Mouse (Mus musculus) embryonic facial prominence, embryonic 12.5 days (tissue): ENCODE data around the gene Crygb. TPM values are rescaled to one million over a fixed set of nuclear protein-coding genes. Genes with fewer than 3 reads are reported as not detected.

Experiments used
- ATAC-seq: fragments of 200-750 bp; cut with Nextera tagmentation; 2 replicates; pipeline ENCODE4 v1.8.0; 2017; ENCODE audit not compliant: insufficient number of reproducible peaks, insufficient read depth, low FRiP score, low TSS enrichment
- H3K27ac ChIP-seq: fragments of 300-500 bp; sonication (generic); 2 replicates; pipeline ENCODE4 v1.5.1; 2016; ENCODE audit warnings: mild to moderate bottlenecking
- H3K27me3 ChIP-seq: fragments of 300-500 bp; sonication (generic); 2 replicates; pipeline ENCODE4 v1.6.1; 2016; ENCODE audit warnings: mild to moderate bottlenecking, moderate library complexity
- H3K36me3 ChIP-seq: fragments of 300-500 bp; sonication (generic); 2 replicates; pipeline ENCODE4 v1.6.1; 2016; ENCODE audit warnings: mild to moderate bottlenecking
- H3K4me1 ChIP-seq: fragments of 300-500 bp; sonication (generic); 2 replicates; pipeline ENCODE4 v1.6.1; 2016
- H3K4me2 ChIP-seq: fragments of 300-500 bp; sonication (generic); replicated peaks from 2 replicates; pipeline ENCODE4 v1.6.1; 2016; ENCODE audit warnings: mild to moderate bottlenecking, moderate library complexity
- H3K4me3 ChIP-seq: fragments of 300-500 bp; sonication (generic); 2 replicates; pipeline ENCODE4 v1.5.1; 2016; ENCODE audit warnings: mild to moderate bottlenecking
- H3K9ac ChIP-seq: fragments of 300-500 bp; sonication (generic); 2 replicates; pipeline ENCODE4 v1.6.1; 2016; ENCODE audit warnings: mild to moderate bottlenecking, moderate library complexity
- H3K9me3 ChIP-seq: fragments of 300-500 bp; sonication (generic); 2 replicates; pipeline ENCODE4 v1.6.1; 2016; ENCODE audit warnings: mild to moderate bottlenecking, moderate library complexity
- WGBS: fragments of 180-500 bp; shearing (Covaris S2); methylation state at CpG from one replicate; pipeline ENCODE4 v1.1.7; 2016; 5-methylcytosine and 5-hydroxymethylcytosine counted together
- polyA plus RNA-seq: library from polyadenylated mRNA; unstranded; fragments of >200 nt; fragmentation: Nextera tagmentation; extraction: Ambion mirVana; gene quantifications from 2 replicates; pipeline ENCODE4 v1.2.1, GENCODE M21; 2016

Crygb gene
- polyA plus RNA-seq, result 5.9 and 6.7 TPM in 2 replicates

DNA sequence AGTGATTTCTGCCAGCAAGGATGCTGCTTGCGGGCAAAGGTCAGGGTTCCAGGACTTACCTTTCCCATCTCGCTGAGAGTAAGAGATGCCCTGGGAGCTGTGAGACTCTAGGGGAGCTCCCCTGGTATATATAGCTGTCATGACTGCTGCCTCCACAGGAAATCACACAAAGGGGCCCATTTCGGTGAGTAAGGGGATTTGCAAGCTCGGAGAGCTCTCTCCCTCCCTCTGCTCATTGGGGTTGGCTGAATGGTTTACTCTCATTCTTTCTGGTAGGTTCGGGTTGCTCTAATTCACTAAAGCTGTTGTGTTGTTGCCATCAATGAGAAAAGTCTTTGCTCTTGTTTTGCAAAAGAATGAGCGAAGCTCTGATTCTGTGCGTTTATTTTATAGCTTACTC lies at the start of gene Crygb:
Gene Crygb, minus strand, starts transcription at position 101 of the 400 bp plus-strand sequence.
- no peaks in the 10 kb centered on the region for H3K36me3 ChIP-seq
- no peaks in the 10 kb centered on the region for H3K9me3 ChIP-seq
- ATAC-seq, result no peak
- no peaks in the 10 kb centered on the region for H3K27me3 ChIP-seq
- no peak within 1 kb of the TSS for H3K4me2 ChIP-seq
- H3K4me1 ChIP-seq, result peaks cover 4% of the 10 kb centered on the region; the same call in 1 of the 2 replicates
- H3K27ac ChIP-seq, result no peak within 1 kb of the TSS
- WGBS, result 29% methylated on average over 7 of the region's 7 CpGs
- H3K4me3 ChIP-seq, result no peak within 1 kb of the TSS
- H3K9ac ChIP-seq, result no peak within 1 kb of the TSS

DNA sequence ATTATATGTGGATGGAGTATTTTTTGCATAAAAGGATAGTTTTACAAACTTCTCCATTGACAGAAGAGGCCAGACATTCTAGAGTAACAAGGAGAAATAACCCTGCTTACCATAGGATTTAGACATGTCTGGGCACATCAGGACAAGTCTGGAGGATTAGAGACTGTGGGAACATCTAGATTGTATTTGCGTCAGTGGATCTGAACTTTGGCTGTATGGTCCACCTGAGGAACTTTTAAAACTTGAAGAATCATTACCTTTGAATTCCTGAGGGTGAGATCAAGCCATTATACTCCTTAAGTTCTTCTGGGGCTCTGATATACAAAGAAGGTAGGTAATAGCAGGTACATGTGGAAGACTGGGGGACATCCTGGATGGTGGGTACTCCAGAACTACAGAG lies 49.6 kb upstream of the Crygb start:
- Histone ChIP-seq H3K9ac (no peak overlapping the region), H3K4me1 (no peaks in the 10 kb centered on the region), H3K4me3 (no peak overlapping the region), H3K27me3 (no peaks in the 10 kb centered on the region), H3K36me3 (no peaks in the 10 kb centered on the region), H3K4me2 (no peak overlapping the region), H3K9me3 (no peaks in the 10 kb centered on the region), H3K27ac (no peak overlapping the region)
- ATAC-seq, result no peak
- 93% methylated on average over 1 of the region's 1 CpGs for WGBS

DNA sequence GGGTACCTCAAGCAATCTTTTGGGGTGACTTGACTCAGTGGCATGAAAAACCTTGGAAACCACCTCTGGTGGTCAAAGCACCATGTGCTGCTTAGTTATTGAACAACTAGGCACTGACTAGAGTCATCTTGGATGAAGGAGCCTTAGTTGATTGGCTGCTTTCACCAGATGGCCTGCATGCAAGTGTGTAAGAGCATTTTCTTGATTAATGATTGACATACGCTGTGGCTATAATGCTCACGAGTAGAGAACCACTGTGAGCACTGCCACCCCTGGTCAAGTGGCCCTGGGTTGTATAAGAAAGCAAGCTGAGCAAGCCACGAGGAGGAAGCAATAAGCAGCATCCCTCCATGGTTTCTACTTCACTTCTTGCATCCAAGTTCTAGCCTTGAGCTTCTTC lies 48.1 kb upstream of the Crygb start:
- no peak overlapping the region for H3K4me2 ChIP-seq
- no peaks in the 10 kb centered on the region for H3K9me3 ChIP-seq
- WGBS, result 77% methylated on average over 3 of the region's 3 CpGs

DNA sequence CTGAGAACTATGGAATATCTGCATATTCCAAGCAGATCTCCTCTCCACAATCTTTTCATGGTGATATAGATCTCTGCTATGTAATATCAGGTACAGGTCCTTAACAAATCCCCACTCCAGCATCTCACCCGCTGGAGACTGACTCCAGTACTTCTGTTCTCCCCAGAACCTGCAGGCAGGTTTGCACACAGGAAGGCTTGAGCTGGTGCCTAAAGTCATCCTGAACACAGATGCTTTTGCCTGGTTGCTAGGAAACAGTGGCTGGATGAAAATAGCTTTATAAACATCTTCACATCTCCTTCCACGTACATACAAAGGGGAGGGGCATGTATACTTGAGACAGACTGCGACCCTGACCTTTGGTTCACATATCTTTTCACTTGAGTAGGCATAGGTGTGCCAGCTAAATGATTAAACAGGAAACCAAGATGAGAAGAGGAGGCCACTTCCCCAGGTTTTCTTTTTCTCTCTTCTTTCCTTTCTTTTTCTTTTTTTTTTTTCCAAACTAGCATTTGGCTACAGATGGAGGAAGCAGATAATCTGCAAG lies 47.6 kb upstream of the Crygb start:
- WGBS, result 83% methylated on average over 3 of the region's 3 CpGs
- ATAC-seq, result no peak
- Histone ChIP-seq H3K9me3 (no peaks in the 10 kb centered on the region), H3K9ac (no peak overlapping the region), H3K36me3 (no peaks in the 10 kb centered on the region), H3K4me1 (no peaks in the 10 kb centered on the region), H3K4me2 (no peak overlapping the region), H3K4me3 (no peak overlapping the region), H3K27ac (no peak overlapping the region), H3K27me3 (no peaks in the 10 kb centered on the region)

More for the DNA sequence above, 48.1 kb upstream of the Crygb start:
- Histone ChIP-seq H3K36me3 (no peaks in the 10 kb centered on the region), H3K27me3 (no peaks in the 10 kb centered on the region), H3K4me3 (no peak overlapping the region), H3K9ac (no peak overlapping the region), H3K4me1 (no peaks in the 10 kb centered on the region), H3K27ac (no peak overlapping the region)
- no peak for ATAC-seq

DNA sequence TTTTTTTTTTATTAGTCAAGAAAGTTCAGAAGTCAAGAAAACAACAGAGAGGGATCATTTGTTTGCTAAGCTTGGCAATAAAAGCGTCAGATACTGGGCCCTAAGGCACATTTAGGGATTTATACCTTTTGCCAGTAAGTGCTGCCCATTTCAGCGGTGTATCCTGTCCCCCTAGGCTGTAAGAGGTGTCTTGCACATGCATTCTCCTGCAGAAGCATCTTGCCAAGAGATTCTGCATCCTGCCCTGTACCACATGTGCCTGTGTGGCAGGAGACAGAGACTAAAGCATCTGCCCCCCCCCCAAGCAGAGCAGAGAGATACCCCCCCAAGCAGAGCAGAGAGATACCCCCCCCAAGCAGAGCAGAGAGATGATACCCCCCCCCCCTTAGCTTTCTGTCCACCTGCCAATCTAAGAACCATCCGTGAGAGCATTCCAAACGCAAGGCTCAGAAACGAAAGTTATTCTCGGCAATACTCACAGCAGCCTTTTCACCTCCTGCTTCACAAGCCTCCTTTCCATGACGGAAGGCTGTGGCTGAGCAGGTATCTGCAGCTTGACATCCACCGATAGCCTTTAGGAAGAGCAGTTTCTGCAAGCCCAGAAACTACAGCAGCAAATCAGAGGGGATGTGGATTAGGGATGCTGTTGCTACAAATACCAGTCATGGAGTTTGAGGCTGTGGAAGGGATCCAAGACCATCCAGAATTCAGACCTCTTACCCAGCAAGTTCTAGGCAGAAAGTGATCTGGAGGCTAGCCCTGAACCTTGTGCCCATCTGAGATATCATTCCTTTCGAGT lies 40.7 kb upstream of the Crygb start, which contains the start of gene D630023F18Rik:
Gene D630023F18Rik, minus strand, starts transcription at position 641 of the 799 bp plus-strand sequence.
- no peaks in the 10 kb centered on the region for H3K27me3 ChIP-seq

DNA sequence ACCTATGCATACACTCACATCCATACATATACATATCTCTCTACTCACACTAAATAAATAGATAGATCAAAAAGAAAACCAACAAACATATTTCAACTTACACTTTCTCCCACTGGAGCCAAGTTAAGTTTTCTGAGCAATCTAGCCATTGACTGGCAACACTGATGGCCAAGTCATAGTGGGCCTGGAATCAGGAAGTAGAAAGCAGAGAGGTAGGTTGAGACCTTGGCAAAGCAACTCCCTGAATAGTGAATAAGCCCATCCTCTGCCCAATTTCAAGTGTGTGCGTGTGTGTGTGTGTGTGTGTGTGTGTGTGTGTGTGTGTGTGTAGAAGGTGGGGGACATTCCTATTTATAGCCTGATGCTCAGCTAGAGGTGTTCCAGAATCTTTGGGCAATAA lies 37.4 kb upstream of the Crygb start, which contains the start of gene Gm28845:
Gene Gm28845, minus strand, starts transcription at position 121 of the 400 bp plus-strand sequence.
- Histone ChIP-seq H3K4me3 (no peak within 1 kb of the TSS), H3K9me3 (no peaks in the 10 kb centered on the region), H3K4me2 (no peak within 1 kb of the TSS), H3K27me3 (no peaks in the 10 kb centered on the region), H3K4me1 (peaks cover 5% of the 10 kb centered on the region; the same call in 1 of the 2 replicates), H3K9ac (no peak within 1 kb of the TSS), H3K36me3 (no peaks in the 10 kb centered on the region), H3K27ac (no peak within 1 kb of the TSS)
- ATAC-seq, result no peak
- 85% methylated on average over 1 of the region's 1 CpGs for WGBS

More for the DNA sequence above, 40.7 kb upstream of the Crygb start, which contains the start of gene D630023F18Rik:
- 31% methylated on average over 9 of the region's 9 CpGs for WGBS
- Histone ChIP-seq H3K9ac (no peak within 1 kb of the TSS), H3K9me3 (no peaks in the 10 kb centered on the region), H3K36me3 (no peaks in the 10 kb centered on the region), H3K27ac (no peak within 1 kb of the TSS), H3K4me3 (no peak within 1 kb of the TSS), H3K4me2 (peak within 1 kb of the TSS; percentile 37), H3K4me1 (peaks cover 5% of the 10 kb centered on the region; the same call in 1 of the 2 replicates)
- ATAC-seq, result no peak

DNA sequence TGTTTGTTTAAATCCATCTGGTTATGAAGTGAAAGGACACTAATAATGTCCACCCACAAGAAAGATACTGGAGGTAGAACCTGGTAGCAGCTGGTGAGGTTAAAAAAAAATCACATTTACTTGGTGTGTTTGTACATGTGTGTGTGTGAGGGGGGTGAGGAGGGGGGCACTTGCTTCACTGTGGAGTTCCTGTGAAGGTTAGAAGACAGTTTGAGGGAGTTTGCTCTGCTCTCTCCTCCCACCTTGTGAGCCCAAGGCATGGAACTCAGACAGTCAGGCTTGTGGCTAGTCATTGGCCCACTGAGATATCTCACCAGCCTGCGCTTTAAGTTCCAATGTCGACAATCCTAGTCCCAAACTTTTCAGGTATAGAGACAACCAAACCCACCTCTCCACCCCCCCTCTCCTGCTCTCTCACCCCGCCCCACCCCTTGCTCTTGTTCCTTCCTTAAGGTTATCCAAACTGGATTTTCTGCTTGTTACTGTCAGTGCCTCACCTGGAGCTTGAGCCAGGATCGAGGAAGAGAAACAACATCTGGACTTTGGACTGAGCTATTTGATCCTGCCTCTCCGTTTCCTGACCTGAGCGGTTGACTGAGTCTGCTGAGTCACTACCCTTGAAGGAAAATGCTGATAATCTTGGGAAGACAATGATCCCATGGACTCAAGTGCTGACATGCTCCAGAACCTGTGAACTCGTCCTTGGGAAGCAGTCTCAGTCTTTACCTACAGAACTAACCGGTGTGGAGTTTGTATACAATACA lies 36.2 kb upstream of the Crygb start:
- H3K4me2 ChIP-seq, result no peak overlapping the region
- H3K4me1 ChIP-seq, result peaks cover 5% of the 10 kb centered on the region; the same call in 1 of the 2 replicates
- H3K4me3 ChIP-seq, result no peak overlapping the region
- no peaks in the 10 kb centered on the region for H3K27me3 ChIP-seq
- H3K27ac ChIP-seq, result no peak overlapping the region
- H3K9ac ChIP-seq, result no peak overlapping the region
- WGBS, result 68% methylated on average over 8 of the region's 8 CpGs
- no peaks in the 10 kb centered on the region for H3K9me3 ChIP-seq
- H3K36me3 ChIP-seq, result no peaks in the 10 kb centered on the region
- no peak for ATAC-seq

DNA sequence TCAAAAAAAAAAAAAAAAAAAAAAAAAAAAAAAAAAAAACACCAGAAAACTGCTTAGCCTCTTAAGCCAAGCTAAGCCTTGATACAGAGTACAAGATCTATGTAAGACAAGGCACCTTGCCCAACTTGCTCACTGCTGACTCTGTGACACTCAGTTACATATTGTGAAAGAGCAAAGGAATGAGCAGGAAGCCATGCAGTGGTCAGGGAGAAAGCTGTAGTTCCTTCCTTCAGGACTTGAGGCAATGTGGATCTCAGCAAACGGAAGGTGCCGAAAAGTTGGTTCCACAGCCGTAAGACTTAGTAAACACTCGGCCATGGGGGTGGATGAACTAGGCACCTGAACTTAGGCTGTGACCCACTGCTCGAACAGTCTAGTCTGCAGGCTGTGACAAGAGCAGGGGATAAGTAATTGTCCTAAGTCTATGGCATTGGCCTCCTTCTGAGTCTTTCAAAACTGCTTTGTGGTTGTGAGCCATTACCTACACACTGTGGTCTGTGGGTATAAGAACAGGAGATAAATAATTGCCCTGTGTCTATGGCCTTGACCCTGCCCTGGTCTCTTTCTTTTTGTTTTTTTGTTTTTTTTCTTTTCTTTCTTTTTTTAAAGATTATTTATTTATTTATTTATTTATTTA lies 31.6 kb upstream of the Crygb start:
- H3K4me2 ChIP-seq, result no peak overlapping the region
- H3K36me3 ChIP-seq, result no peaks in the 10 kb centered on the region
- no peaks in the 10 kb centered on the region for H3K9me3 ChIP-seq
- no peak overlapping the region for H3K27ac ChIP-seq
- no peak overlapping the region for H3K4me3 ChIP-seq
- H3K9ac ChIP-seq, result no peak overlapping the region
- H3K27me3 ChIP-seq, result no peaks in the 10 kb centered on the region
- ATAC-seq, result no peak
- H3K4me1 ChIP-seq, result no peaks in the 10 kb centered on the region
- 91% methylated on average over 5 of the region's 5 CpGs for WGBS

DNA sequence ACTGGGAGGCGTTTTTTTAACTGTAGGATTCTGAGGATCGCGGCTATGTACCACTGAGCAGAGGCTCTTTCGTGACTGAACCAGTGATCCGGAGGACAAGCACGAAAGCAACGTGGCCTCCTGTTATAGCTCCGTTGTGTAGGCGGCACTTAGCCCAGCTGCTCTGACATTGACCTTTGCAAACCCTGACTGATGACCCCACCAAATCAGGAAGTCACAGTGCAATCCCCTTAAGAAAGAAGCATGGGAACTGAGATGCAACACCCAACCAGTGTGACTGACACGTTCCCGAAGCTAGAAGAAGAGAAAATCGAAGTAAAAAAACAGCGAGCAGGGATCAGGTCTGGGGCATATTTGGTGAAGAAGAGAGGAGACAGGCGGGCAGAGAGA lies 30.7 kb upstream of the Crygb start:
- H3K27me3 ChIP-seq, result no peaks in the 10 kb centered on the region
- peak; percentile 50; the same call in 1 of the 2 replicates for ATAC-seq
- H3K4me3 ChIP-seq, result no peak overlapping the region
- H3K4me1 ChIP-seq, result no peaks in the 10 kb centered on the region
- H3K9ac ChIP-seq, result no peak overlapping the region
- no peaks in the 10 kb centered on the region for H3K36me3 ChIP-seq
- WGBS, result 53% methylated on average over 14 of the region's 14 CpGs
- H3K27ac ChIP-seq, result no peak overlapping the region
- H3K9me3 ChIP-seq, result no peaks in the 10 kb centered on the region
- peak overlapping the region; percentile 33 for H3K4me2 ChIP-seq

DNA sequence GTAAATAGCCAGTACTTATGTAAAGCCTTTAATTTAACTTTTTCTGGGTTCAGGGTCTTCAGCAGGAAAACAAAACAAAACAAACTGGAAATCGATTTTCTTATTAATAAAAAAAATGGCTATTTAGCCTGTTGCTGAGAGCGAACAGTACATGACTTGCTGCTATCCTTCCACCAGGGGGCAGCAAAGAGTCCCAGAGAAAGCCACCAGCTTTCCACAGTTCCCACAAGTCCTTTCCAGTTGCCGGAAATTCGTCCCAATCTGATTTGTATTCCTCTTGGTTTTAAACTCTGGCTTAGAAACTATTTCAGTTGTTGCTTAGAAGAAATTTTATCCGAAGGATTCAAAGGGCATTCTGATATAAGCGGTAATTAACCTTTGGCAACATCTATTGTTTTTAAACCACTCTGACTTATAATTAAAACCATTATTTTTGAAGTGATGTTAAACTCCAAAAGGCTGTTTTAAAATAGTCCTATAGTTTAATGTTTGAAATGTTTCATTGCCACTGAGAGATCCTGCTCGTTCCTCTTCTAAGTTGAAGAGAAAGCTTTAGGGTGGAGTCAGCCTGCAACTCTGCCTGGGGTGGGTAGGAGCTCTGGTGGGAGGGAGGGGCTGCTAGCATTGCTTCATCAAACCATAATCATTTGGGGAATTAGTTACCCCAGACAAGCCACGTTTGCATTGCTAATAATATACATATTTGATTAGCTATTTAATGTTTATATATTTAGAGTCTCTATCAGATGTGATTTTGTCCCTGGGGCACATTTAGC lies 30.1 kb upstream of the Crygb start:
- Histone ChIP-seq H3K9me3 (no peaks in the 10 kb centered on the region), H3K9ac (no peak overlapping the region), H3K4me1 (no peaks in the 10 kb centered on the region), H3K27ac (no peak overlapping the region), H3K36me3 (no peaks in the 10 kb centered on the region), H3K4me2 (peak overlapping the region; percentile 33), H3K4me3 (no peak overlapping the region), H3K27me3 (no peaks in the 10 kb centered on the region)
- WGBS, result 10% methylated on average over 8 of the region's 8 CpGs
- no peak for ATAC-seq
